Mouse (Mus musculus) ES-Bruce4 (cell line): ENCODE data around the gene Dtnb. TPM values are rescaled to one million over a fixed set of nuclear protein-coding genes. Genes with fewer than 3 reads are reported as not detected.

Experiments used
- H3K27ac ChIP-seq: 2 replicates; pipeline ENCODE4 v1.5.1; 2012; ENCODE audit warnings: low read length, inconsistent platforms; ENCODE audit not compliant: insufficient read depth
- H3K27me3 ChIP-seq: 2 replicates; pipeline ENCODE4 v1.6.1; 2012; ENCODE audit warnings: mild to moderate bottlenecking, low read length, inconsistent platforms; ENCODE audit not compliant: control insufficient read depth, poor library complexity, insufficient read depth, severe bottlenecking
- H3K36me3 ChIP-seq: 2 replicates; pipeline ENCODE4 v1.6.1; 2012; ENCODE audit warnings: inconsistent platforms, mild to moderate bottlenecking, low read length, moderate library complexity; ENCODE audit not compliant: control insufficient read depth, poor library complexity, insufficient read depth, severe bottlenecking
- H3K4me1 ChIP-seq: one replicate; pipeline ENCODE4 v1.8.1; 2011; ENCODE audit warnings: low read length; ENCODE audit not compliant: control insufficient read depth, insufficient read depth
- H3K4me3 ChIP-seq: 2 replicates; pipeline ENCODE4 v1.5.1; 2011; ENCODE audit warnings: low read depth, mild to moderate bottlenecking, low read length
- H3K9ac ChIP-seq: 2 replicates; pipeline ENCODE4 v1.6.1; 2012; ENCODE audit warnings: low read depth, mild to moderate bottlenecking, inconsistent platforms; ENCODE audit not compliant: poor library complexity, severe bottlenecking
- H3K9me3 ChIP-seq: replicated peaks from 2 replicates; pipeline ENCODE4 v1.6.1; 2012; ENCODE audit warnings: mild to moderate bottlenecking, low read length, inconsistent platforms; ENCODE audit not compliant: control insufficient read depth, poor library complexity, insufficient read depth, severe bottlenecking
- CTCF ChIP-seq: IDR thresholded peaks from one replicate; pipeline ENCODE4 v1.8.1; 2011; ENCODE audit warnings: low read depth, low read length
- EP300 ChIP-seq: IDR thresholded peaks from 2 replicates; pipeline ENCODE4 v1.6.1; 2011; ENCODE audit warnings: low read depth, low read length; ENCODE audit not compliant: insufficient read depth
- POLR2A ChIP-seq: IDR thresholded peaks from one replicate; pipeline ENCODE4 v1.8.1; 2011; ENCODE audit warnings: low read length; ENCODE audit not compliant: insufficient read depth
- polyA plus RNA-seq: library from polyadenylated mRNA; stranded (reverse); fragments of >200 nt; gene quantifications from 2 replicates; pipeline ENCODE4 v1.2.4, GENCODE M21; 2011; ENCODE audit warnings: low read depth; ENCODE audit not compliant: missing spikeins, insufficient read depth, insufficient read length

The Dtnb gene
- polyA plus RNA-seq, 1 experiment = 62.1 TPM

DNA sequence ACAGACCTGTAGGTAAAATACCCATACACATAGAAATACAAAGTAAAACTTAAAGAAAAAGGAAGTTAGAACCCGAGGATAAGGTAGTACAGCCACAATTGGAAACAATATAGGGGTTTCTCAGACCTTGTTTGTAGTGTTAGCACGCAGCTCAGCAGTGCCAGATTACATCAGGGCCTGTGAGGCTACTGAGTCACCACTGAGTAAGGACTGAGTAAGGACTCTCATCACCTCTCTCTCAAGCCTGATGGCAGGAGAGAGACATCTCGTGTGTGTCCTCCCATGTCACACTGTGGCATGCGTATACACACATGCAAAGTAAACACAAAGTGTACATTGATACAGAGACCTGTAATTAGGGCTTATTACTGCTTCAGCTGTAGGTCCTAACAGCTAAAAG, 175.4 kb downstream of the Dtnb start:
- H3K4me3 ChIP-seq = no peak overlapping the region
- peaks cover 5% of the 10 kb centered on the region; the same call in 1 of the 2 replicates for H3K36me3 ChIP-seq
- no peaks in the 10 kb centered on the region for H3K9me3 ChIP-seq
- no peaks in the 10 kb centered on the region for H3K27me3 ChIP-seq
- H3K4me1 ChIP-seq = no peaks in the 10 kb centered on the region
- H3K9ac ChIP-seq = no peak overlapping the region
- no peak overlapping the region for H3K27ac ChIP-seq
- no peak for TF ChIP-seq POLR2A
- TF ChIP-seq EP300 = no peak
- TF ChIP-seq CTCF = no peak

DNA sequence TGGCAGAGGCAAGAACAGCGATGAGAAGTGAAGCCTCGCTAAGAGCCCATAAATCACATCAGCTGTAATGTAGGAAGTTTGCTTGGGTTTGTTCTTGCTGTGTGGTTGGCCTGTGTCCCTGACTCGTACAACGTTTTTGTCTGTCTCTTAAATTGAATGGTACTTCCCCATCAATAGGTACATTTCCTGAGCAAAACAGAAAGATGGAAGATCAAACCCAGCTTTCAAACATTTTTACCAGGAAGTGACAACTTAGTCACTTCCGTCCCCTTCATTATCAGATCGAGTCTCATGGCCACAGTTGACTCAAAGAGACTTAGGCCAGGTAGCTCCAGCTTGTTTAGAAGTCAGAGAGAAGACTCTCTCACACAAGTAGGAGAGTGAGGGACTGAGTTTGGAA, 183.3 kb downstream of the Dtnb start:
- no peaks in the 10 kb centered on the region for H3K9me3 ChIP-seq
- no peaks in the 10 kb centered on the region for H3K4me1 ChIP-seq
- no peak overlapping the region for H3K27ac ChIP-seq
- no peak for TF ChIP-seq CTCF
- no peak for TF ChIP-seq EP300
- TF ChIP-seq POLR2A = no peak
- H3K27me3 ChIP-seq = no peaks in the 10 kb centered on the region
- no peak overlapping the region for H3K4me3 ChIP-seq
- peaks cover 5% of the 10 kb centered on the region; the same call in 1 of the 2 replicates for H3K36me3 ChIP-seq
- H3K9ac ChIP-seq = no peak overlapping the region

DNA sequence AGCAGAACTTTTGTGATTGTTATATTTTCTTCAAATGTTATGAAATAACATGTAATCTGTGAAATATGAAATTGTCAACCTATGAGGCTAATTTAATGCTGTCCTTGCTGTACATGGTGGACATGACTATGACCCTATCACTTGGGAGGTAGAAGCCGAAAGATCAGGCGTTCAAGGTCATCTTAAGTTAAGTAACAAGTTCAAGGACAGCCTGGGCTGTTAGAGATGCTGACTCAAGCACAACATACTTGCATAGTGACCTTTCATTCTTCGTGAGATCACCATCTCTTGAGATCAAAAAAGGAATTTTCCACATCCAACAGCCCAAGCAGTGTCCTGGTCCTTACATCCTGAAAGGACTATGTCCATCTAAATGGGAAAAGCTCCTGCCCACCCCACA, 184.0 kb downstream of the Dtnb start:
- no peak overlapping the region for H3K9ac ChIP-seq
- TF ChIP-seq CTCF = no peak
- TF ChIP-seq POLR2A = no peak
- TF ChIP-seq EP300 = no peak
- no peak overlapping the region for H3K27ac ChIP-seq
- H3K9me3 ChIP-seq = no peaks in the 10 kb centered on the region
- no peaks in the 10 kb centered on the region for H3K27me3 ChIP-seq
- no peak overlapping the region for H3K4me3 ChIP-seq
- no peaks in the 10 kb centered on the region for H3K4me1 ChIP-seq
- H3K36me3 ChIP-seq = peaks cover 5% of the 10 kb centered on the region; the same call in 1 of the 2 replicates

DNA sequence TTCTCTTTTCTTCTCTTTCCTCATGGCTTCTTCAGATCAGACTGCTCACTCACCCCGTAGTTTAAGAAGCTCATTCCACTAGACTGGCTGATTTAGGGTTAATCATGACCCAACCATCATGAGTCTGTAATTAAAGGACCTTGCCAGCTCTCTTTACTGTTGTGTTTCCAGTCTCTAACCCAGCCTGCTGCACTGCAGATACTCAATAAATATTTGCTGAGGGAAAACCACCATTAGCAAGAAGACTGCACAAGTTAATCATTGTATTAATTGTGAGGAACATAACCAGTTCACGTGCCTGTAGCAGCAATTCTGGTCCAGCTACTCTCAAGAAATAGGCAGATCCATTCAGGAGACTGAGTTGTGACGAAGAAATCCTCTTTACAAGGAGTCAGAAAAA, 185.9 kb downstream of the Dtnb start:
- H3K27ac ChIP-seq = no peak overlapping the region
- no peaks in the 10 kb centered on the region for H3K36me3 ChIP-seq
- no peak overlapping the region for H3K9ac ChIP-seq
- no peaks in the 10 kb centered on the region for H3K27me3 ChIP-seq
- H3K9me3 ChIP-seq = no peaks in the 10 kb centered on the region
- H3K4me1 ChIP-seq = no peaks in the 10 kb centered on the region
- no peak overlapping the region for H3K4me3 ChIP-seq
- TF ChIP-seq CTCF (no peak), EP300 (no peak), POLR2A (no peak)

DNA sequence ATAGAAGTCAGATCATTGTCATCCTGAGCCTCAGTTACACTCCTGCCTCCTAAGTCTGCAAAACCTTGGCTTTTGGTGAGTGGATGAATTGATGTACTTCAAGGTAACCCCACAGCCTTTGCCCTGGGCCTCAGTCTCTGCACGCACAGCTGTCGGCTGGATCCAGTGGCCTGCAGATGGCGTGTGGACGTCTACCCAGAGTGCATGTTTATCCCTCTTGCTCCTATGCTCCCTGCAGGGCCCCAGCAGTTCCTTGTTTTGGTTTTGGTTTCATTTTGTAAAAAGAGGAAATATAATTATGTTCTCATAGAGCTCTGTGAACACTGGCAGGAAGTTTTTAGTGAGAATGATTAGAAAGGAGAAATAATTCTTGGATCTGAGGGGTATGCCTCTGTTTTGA, 187.2 kb downstream of the Dtnb start:
- Histone ChIP-seq H3K4me1 (no peaks in the 10 kb centered on the region), H3K27ac (no peak overlapping the region), H3K27me3 (no peaks in the 10 kb centered on the region), H3K9me3 (no peaks in the 10 kb centered on the region), H3K9ac (no peak overlapping the region), H3K4me3 (no peak overlapping the region), H3K36me3 (no peaks in the 10 kb centered on the region)
- no peak for TF ChIP-seq POLR2A
- TF ChIP-seq EP300 = no peak
- TF ChIP-seq CTCF = no peak

DNA sequence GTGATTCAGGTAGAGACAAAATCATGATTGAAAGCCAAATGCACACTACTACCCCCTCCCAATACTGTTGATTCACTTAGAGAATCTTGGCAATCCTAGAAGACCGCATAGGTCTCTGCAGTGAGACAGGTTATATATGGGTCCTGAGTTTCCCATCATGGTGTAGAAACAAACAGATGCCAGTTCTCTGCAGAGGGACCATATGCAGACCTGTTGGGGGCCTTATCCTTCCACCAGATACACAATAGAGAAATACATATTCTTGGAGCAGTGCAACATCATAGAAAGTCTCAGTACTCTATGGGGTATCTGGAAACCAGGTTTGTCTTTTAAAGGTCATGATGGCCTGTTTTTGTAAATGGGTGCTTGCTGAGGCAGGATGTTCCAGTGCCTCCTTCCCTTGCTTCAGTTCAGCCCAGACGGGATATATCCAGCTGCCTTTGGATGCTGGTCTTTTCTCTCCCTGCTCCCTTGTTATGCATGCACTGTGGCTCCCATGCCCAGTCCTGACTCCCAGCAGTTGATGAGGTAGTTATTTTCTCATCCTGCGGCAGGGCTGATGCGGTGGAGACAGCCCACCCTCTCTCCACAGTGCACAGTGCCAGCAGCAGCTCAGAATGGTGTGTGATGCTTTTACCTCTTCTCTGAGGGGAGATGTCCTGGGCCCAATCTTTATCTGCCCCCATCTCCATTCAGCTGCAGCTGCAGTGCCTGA, 188.9 kb downstream of the Dtnb start:
- no peak overlapping the region for H3K27ac ChIP-seq
- H3K9me3 ChIP-seq = no peaks in the 10 kb centered on the region
- TF ChIP-seq CTCF (no peak), EP300 (no peak), POLR2A (no peak)
- H3K36me3 ChIP-seq = no peaks in the 10 kb centered on the region
- H3K9ac ChIP-seq = no peak overlapping the region
- no peaks in the 10 kb centered on the region for H3K27me3 ChIP-seq
- H3K4me3 ChIP-seq = no peak overlapping the region
- no peaks in the 10 kb centered on the region for H3K4me1 ChIP-seq
